Mouse (Mus musculus) liver, adult (tissue): ENCODE data around the gene Acta2.

Experiments used
- GATA4 ChIP-seq: IDR thresholded peaks from 2 replicates; pipeline ENCODE4 v1.6.1; 2014; ENCODE audit warnings: mild to moderate bottlenecking, low read length; ENCODE audit not compliant: insufficient replicate concordance

The Acta2 gene

GRCm38 (mm10) chr19:34284826-34285225, 29.4 kb upstream of the Acta2 start:
- TF ChIP-seq GATA4 = no peak

GRCm38 (mm10) chr19:34284383-34284782, 29.0 kb upstream of the Acta2 start:
- no peak for TF ChIP-seq GATA4

GRCm38 (mm10) chr19:34283614-34284013, 28.2 kb upstream of the Acta2 start:
- no peak for TF ChIP-seq GATA4

GRCm38 (mm10) chr19:34278078-34278477, 22.7 kb upstream of the Acta2 start:
- no peak for TF ChIP-seq GATA4

GRCm38 (mm10) chr19:34273073-34273472, 17.7 kb upstream of the Acta2 start:
- TF ChIP-seq GATA4 = no peak

GRCm38 (mm10) chr19:34270824-34271464, 15.6 kb upstream of the Acta2 start:
- no peak for TF ChIP-seq GATA4

GRCm38 (mm10) chr19:34270106-34270726, 14.8 kb upstream of the Acta2 start:
- no peak for TF ChIP-seq GATA4

GRCm38 (mm10) chr19:34268991-34269390, 13.6 kb upstream of the Acta2 start:
- TF ChIP-seq GATA4 = no peak

- no peak for TF ChIP-seq GATA4
These were observed 10.3 kb upstream of the Acta2 start for GRCm38 (mm10) chr19:34265604-34266193.

GRCm38 (mm10) chr19:34262273-34262974, 7.0 kb upstream of the Acta2 start:
- no peak for TF ChIP-seq GATA4

GRCm38 (mm10) chr19:34256936-34257335, 1.5 kb upstream of the Acta2 start:
- TF ChIP-seq GATA4 = no peak

GRCm38 (mm10) chr19:34256149-34256548, 759 bp upstream of the Acta2 start:
- no peak for TF ChIP-seq GATA4

- no peak for TF ChIP-seq GATA4
These were observed 1.1 kb downstream of the Acta2 start for GRCm38 (mm10) chr19:34254101-34254879.

GRCm38 (mm10) chr19:34252450-34252849, 2.9 kb downstream of the Acta2 start:
- no peak for TF ChIP-seq GATA4

GRCm38 (mm10) chr19:34251900-34252299, 3.5 kb downstream of the Acta2 start:
- TF ChIP-seq GATA4 = no peak
